Mouse (Mus musculus): ENCODE measurements around the gene Zfp780b. TPM values are rescaled to one million over a fixed set of nuclear protein-coding genes. Genes with fewer than 3 reads are reported as not detected.
"Not testable (repeated sequence)": the region's sequence is repeated elsewhere in the genome, so short reads cannot be mapped to it uniquely, and the experiment has no call there.

Zfp780b gene
- 31.5 and 33.0 TPM in 2 replicates for polyA plus RNA-seq (2015; fragmentation: Nextera tagmentation; extraction: Ambion mirVana)

GRCm38 (mm10) chr7:27978683-27979528 is at the start of gene Zfp780b:
Zfp780b (minus strand) TSS chr7:27979171.
- Histone ChIP-seq H3K4me2 (peak within 1 kb of the TSS; percentile 93), H3K4me3 (replicated peaks) (peak within 1 kb of the TSS; percentile 86), H3K9ac (replicated peaks) (peak within 1 kb of the TSS; percentile 71), H3K9me3 (replicated peaks) (peaks cover 15% of the 10 kb centered on the region; the same call in 1 of the 2 replicates), H3K4me1 (peaks cover 27% of the 10 kb centered on the region), H3K36me3 (peaks cover 17% of the 10 kb centered on the region), H3K27me3 (replicated peaks) (no peaks in the 10 kb centered on the region), H3K27ac (replicated peaks) (peak within 1 kb of the TSS; percentile 81)
- under 1% methylated on average over 29 of the region's 29 CpGs for WGBS
- ATAC-seq (ENCODE audit: low FRiP score), result peak; percentile 85

DNA sequence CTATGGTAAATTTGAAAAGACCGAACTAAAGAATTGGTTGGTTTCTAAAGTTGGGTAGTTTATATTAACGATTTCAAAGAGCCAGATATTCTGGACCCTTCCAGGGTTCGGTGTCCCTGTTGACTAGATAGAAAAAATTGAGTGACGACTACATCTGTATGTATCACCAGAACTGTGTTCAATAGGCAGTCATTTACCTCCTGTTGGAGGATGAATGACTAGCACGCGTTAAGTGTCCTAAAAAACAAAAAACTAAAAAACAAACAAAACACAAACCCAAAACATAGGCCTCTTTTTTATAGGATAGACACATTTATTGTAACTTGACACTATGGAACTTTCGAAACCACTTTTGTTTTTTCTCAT is 35.5 kb upstream of the Zfp780b start:
- Histone ChIP-seq H3K36me3 (0 out of 2 replicates have a peak, but pooled peaks cover 3% of the 10 kb centered on the region), H3K9me3 (replicated peaks) (no peaks in the 10 kb centered on the region), H3K4me3 (replicated peaks) (peak overlapping the region; percentile 53), H3K9ac (replicated peaks) (peak overlapping the region; percentile 56), H3K4me2 (peak overlapping the region; percentile 75), H3K4me1 (peaks cover 11% of the 10 kb centered on the region), H3K27ac (replicated peaks) (peak overlapping the region; percentile 63), H3K27me3 (replicated peaks) (0 out of 2 replicates have a peak, but pooled peaks cover 2% of the 10 kb centered on the region)
- ATAC-seq (ENCODE audit: low FRiP score), result peak; percentile 18; the same call in 1 of the 2 replicates
- WGBS, result 22% methylated on average over 7 of the region's 7 CpGs

DNA sequence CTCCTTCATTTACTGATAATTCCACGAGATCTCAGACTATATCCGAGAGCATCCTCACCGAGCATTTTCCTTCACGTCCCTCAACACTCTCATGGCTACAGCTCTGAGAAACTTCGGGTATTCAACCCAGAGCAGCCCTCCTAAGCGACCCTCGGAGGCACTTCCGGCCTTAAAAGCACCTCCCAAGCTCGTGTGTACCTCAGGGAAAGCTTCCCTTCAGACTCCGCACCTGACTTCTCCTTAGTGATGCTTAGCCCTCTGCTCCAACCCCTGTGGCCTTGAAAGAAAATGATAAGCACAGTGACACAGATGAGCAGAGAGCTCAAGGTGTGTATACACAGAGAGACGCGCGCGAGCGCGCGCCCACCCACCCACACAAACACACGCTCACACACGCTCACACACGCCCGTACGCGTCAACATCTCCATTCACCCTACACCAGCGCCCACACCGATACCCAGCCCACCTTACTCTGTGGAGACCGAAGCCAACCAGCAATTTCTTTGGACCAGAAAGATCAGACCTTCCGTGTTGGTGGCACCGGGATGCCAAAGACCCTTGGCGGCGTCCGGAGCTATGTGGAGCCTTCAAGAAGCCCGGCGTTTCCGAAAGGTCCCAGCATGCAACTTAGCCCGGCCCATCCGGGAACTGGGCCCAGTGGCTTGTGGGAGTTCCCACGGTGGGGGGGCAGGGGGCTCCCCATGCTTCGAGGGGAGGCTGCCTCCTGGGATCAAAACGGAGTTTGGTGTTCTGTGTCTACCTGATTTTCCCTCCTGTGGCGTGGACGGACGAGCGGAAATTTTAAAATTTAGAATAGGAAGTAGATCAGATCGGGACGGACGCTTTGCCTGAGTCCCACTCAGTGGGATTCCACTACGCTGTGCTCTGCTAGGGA is 34.8 kb upstream of the Zfp780b start, which contains the start of gene Zfp850:
Gene Zfp850, minus strand, starts transcription at position 567 of the 896 bp plus-strand sequence.
- H3K27me3 ChIP-seq (replicated peaks), result 0 out of 2 replicates have a peak, but pooled peaks cover 2% of the 10 kb centered on the region
- H3K9me3 ChIP-seq (replicated peaks), result no peaks in the 10 kb centered on the region

DNA sequence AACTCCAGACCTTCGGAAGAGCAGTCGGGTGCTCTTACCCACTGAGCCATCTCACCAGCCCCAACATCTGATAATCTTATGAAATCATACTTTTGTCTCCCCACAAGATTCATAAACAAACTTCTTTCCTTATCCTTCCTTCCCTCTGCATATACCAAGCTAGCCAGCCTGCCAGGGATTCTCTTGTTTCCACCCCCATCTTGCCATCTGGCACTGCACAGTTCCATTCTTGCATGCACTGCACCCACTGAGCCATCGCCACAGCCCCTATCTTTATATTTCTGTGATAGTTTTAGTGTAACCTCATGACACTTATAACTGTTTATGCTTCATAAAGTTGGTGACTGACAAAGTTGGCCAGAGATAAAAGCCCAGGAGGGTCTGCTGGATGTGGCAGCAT is 31.3 kb upstream of the Zfp780b start:
- ATAC-seq (ENCODE audit: low FRiP score), result no peak
- H3K27me3 ChIP-seq (replicated peaks), result no peaks in the 10 kb centered on the region
- no peak overlapping the region for H3K4me2 ChIP-seq
- peaks cover 11% of the 10 kb centered on the region for H3K4me1 ChIP-seq
- no peak overlapping the region for H3K27ac ChIP-seq (replicated peaks)
- H3K9ac ChIP-seq (replicated peaks), result no peak overlapping the region
- WGBS, result 96% methylated on average over 3 of the region's 3 CpGs
- peaks cover 21% of the 10 kb centered on the region for H3K36me3 ChIP-seq
- no peaks in the 10 kb centered on the region for H3K9me3 ChIP-seq (replicated peaks)
- H3K4me3 ChIP-seq (replicated peaks), result no peak overlapping the region

More for the DNA sequence above, 34.8 kb upstream of the Zfp780b start, which contains the start of gene Zfp850:
- peak within 1 kb of the TSS; percentile 75 for H3K4me2 ChIP-seq
- peak within 1 kb of the TSS; percentile 53 for H3K4me3 ChIP-seq (replicated peaks)
- H3K4me1 ChIP-seq, result peaks cover 11% of the 10 kb centered on the region
- H3K27ac ChIP-seq (replicated peaks), result peak within 1 kb of the TSS; percentile 63
- H3K36me3 ChIP-seq, result 0 out of 2 replicates have a peak, but pooled peaks cover 3% of the 10 kb centered on the region
- H3K9ac ChIP-seq (replicated peaks), result peak within 1 kb of the TSS; percentile 56
- ATAC-seq (ENCODE audit: low FRiP score), result peak; percentile 94
- 1% methylated on average over 47 of the region's 47 CpGs for WGBS

GRCm38 (mm10) chr7:27982197-27982596 is 3.2 kb upstream of the Zfp780b start:
- WGBS, result 81% methylated on average over 2 of the region's 2 CpGs
- ATAC-seq (ENCODE audit: low FRiP score), result no peak
- H3K4me2 ChIP-seq, result no peak overlapping the region

GRCm38 (mm10) chr7:27949451-27949850 is 29.5 kb downstream of the Zfp780b start:
- not testable (repeated sequence) for H3K36me3 ChIP-seq; H3K4me1 ChIP-seq; H3K4me2 ChIP-seq; H3K27me3 ChIP-seq (replicated peaks); H3K4me3 ChIP-seq (replicated peaks); H3K27ac ChIP-seq (replicated peaks); H3K9me3 ChIP-seq (replicated peaks); H3K9ac ChIP-seq (replicated peaks); ATAC-seq (ENCODE audit: low FRiP score)
- WGBS, result 93% methylated on average over 13 of the region's 13 CpGs

More at GRCm38 (mm10) chr7:27982197-27982596, 3.2 kb upstream of the Zfp780b start:
- Histone ChIP-seq H3K4me3 (replicated peaks) (no peak overlapping the region), H3K9ac (replicated peaks) (no peak overlapping the region), H3K27me3 (replicated peaks) (no peaks in the 10 kb centered on the region), H3K27ac (replicated peaks) (no peak overlapping the region), H3K9me3 (replicated peaks) (peaks cover 32% of the 10 kb centered on the region), H3K36me3 (peaks cover 24% of the 10 kb centered on the region), H3K4me1 (peaks cover 20% of the 10 kb centered on the region)

GRCm38 (mm10) chr7:27941869-27942268 is 37.1 kb downstream of the Zfp780b start:
- ATAC-seq (ENCODE audit: low FRiP score); H3K9me3 ChIP-seq (replicated peaks): not testable (repeated sequence)
- WGBS, result 47% methylated on average over 5 of the region's 7 CpGs

GRCm38 (mm10) chr7:27933800-27934158 is 45.2 kb downstream of the Zfp780b start:
- H3K9me3 ChIP-seq (replicated peaks); ATAC-seq (ENCODE audit: low FRiP score); H3K27ac ChIP-seq (replicated peaks); H3K27me3 ChIP-seq (replicated peaks); H3K4me3 ChIP-seq (replicated peaks); H3K4me1 ChIP-seq; H3K9ac ChIP-seq (replicated peaks); H3K36me3 ChIP-seq: not testable (repeated sequence)
- peak overlapping the region; percentile 47 for H3K4me2 ChIP-seq
- WGBS, result 26% methylated on average over 1 of the region's 9 CpGs

More at GRCm38 (mm10) chr7:27941869-27942268, 37.1 kb downstream of the Zfp780b start:
- not testable (repeated sequence) for H3K4me2 ChIP-seq; H3K4me1 ChIP-seq; H3K36me3 ChIP-seq; H3K9ac ChIP-seq (replicated peaks); H3K27ac ChIP-seq (replicated peaks); H3K27me3 ChIP-seq (replicated peaks); H3K4me3 ChIP-seq (replicated peaks)

GRCm38 (mm10) chr7:27933050-27933799 is 45.7 kb downstream of the Zfp780b start:
- no peak overlapping the region for H3K4me3 ChIP-seq (replicated peaks)
- peak overlapping the region; percentile 47 for H3K4me2 ChIP-seq
- peaks cover 10% of the 10 kb centered on the region for H3K4me1 ChIP-seq
- no peak for ATAC-seq (ENCODE audit: low FRiP score)
- H3K9me3 ChIP-seq (replicated peaks), result no peaks in the 10 kb centered on the region
- no peaks in the 10 kb centered on the region for H3K27me3 ChIP-seq (replicated peaks)
- no peak overlapping the region for H3K9ac ChIP-seq (replicated peaks)
- no peaks in the 10 kb centered on the region for H3K36me3 ChIP-seq
- no peak overlapping the region for H3K27ac ChIP-seq (replicated peaks)
- WGBS, result 28% methylated on average over 7 of the region's 7 CpGs

GRCm38 (mm10) chr7:27928818-27929695 is 49.9 kb downstream of the Zfp780b start, which contains the start of gene Zfp974:
Zfp974 (minus strand) TSS chr7:27929460.
- Histone ChIP-seq H3K36me3 (peaks cover 13% of the 10 kb centered on the region), H3K4me3 (replicated peaks) (peak within 1 kb of the TSS; percentile 59), H3K4me1 (peaks cover 13% of the 10 kb centered on the region), H3K27ac (replicated peaks) (peak within 1 kb of the TSS; percentile 74), H3K9me3 (replicated peaks) (no peaks in the 10 kb centered on the region), H3K9ac (replicated peaks) (peak within 1 kb of the TSS; percentile 70), H3K27me3 (replicated peaks) (no peaks in the 10 kb centered on the region), H3K4me2 (peak within 1 kb of the TSS; percentile 79)
- peak; percentile 89 for ATAC-seq (ENCODE audit: low FRiP score)
- WGBS, result 4% methylated on average over 40 of the region's 40 CpGs
